Mouse (Mus musculus): ENCODE measurements around the gene Fbxl13.

- TF ChIP-seq POLR2A (IDR thresholded peaks at IDR 0.05; ENCODE audit: borderline replicate concordance, extremely low read depth, insufficient read depth, insufficient read length, poor library complexity, severe bottlenecking) (no peak), CTCF (IDR thresholded peaks at IDR 0.05; ENCODE audit: borderline replicate concordance, extremely low read depth, insufficient read depth, insufficient read length) (no peak)
These were observed 145.3 kb downstream of the Fbxl13 start for GRCm38 (mm10) chr5:21500133-21500532.

All from brain, embryonic 14.5 days (tissue).